Mouse (Mus musculus) embryonic facial prominence, embryonic 14.5 days (tissue): Measurements from ENCODE around the gene Ubl4b. TPM values are rescaled to one million over a fixed set of nuclear protein-coding genes. Genes with fewer than 3 reads are reported as not detected.

Source experiments
- ATAC-seq: fragments of 200-750 bp; cut with Nextera tagmentation; 2 replicates; pipeline ENCODE4 v1.8.0; 2017; ENCODE audit warnings: low read depth, moderate number of reproducible peaks, moderate TSS enrichment
- DNase-seq: peaks from one replicate; pipeline ENCODE4 v3.0.0-alpha.2; 2015; ENCODE audit warnings: low spot score
- H3K27ac ChIP-seq: fragments of 300-500 bp; sonication (generic); replicated peaks from 2 replicates; pipeline ENCODE4 v1.5.1; 2014; ENCODE audit warnings: low read depth, mild to moderate bottlenecking, low read length, moderate library complexity
- H3K27me3 ChIP-seq: fragments of 300-500 bp; sonication (generic); replicated peaks from 2 replicates; pipeline ENCODE4 v1.6.1; 2014; ENCODE audit warnings: low read length; ENCODE audit not compliant: control insufficient read depth, insufficient read depth
- H3K36me3 ChIP-seq: fragments of 300-500 bp; sonication (generic); 2 replicates; pipeline ENCODE4 v1.6.1; 2014; ENCODE audit warnings: low read length, mixed read lengths; ENCODE audit not compliant: control insufficient read depth, insufficient read depth
- H3K4me1 ChIP-seq: fragments of 300-500 bp; sonication (generic); 2 replicates; pipeline ENCODE4 v1.6.1; 2014; ENCODE audit warnings: antibody characterized with exemption, low read length; ENCODE audit not compliant: control insufficient read depth, insufficient read depth
- H3K4me2 ChIP-seq: fragments of 300-500 bp; sonication (generic); 2 replicates; pipeline ENCODE4 v1.6.1; 2014; ENCODE audit warnings: low read depth, mild to moderate bottlenecking, low read length, moderate library complexity, mixed read lengths
- H3K4me3 ChIP-seq: fragments of 300-500 bp; sonication (generic); 2 replicates; pipeline ENCODE4 v1.5.1; 2014; ENCODE audit warnings: low read depth, mild to moderate bottlenecking, low read length
- H3K9ac ChIP-seq: fragments of 300-500 bp; sonication (generic); 2 replicates; pipeline ENCODE4 v1.6.1; 2014; ENCODE audit warnings: low read depth, mild to moderate bottlenecking, low read length, moderate library complexity, mixed read lengths
- H3K9me3 ChIP-seq: fragments of 300-500 bp; sonication (generic); 2 replicates; pipeline ENCODE4 v1.6.1; 2016; ENCODE audit warnings: low read length; ENCODE audit not compliant: control insufficient read depth
- WGBS: fragments of 180-500 bp; shearing (Covaris S2); extraction: QIAGEN DNeasy Blood & Tissue Kit; methylation state at CpG from one replicate; pipeline ENCODE4 v1.1.7; 2014; 5-methylcytosine and 5-hydroxymethylcytosine counted together
- polyA plus RNA-seq: library from polyadenylated mRNA; unstranded; fragments of >200 nt; fragmentation: Nextera tagmentation; extraction: Ambion mirVana; gene quantifications from 2 replicates; pipeline ENCODE4 v1.2.1, GENCODE M21; 2014

The Ubl4b gene
- polyA plus RNA-seq, 1 experiment from 2014 or later = not detected

DNA sequence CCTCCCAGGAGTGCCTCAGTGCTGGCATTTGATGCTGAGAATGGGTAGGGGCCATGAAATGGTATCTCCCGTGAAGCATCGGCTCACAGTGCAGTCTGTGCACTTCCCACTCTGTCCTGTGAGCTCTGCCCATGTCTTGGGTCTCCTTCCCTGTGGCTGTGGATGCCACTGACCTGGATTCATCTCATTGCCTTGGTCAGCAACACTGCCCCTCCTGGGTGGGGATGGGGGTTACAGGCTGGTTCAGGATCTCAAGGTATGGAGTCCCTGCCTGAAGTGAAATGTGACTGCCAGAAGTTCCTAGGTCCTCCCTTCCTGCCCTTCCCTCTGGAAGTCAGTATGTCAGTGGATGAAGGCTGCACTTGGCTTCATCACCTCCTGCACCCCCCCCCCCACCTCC is 7.2 kb upstream of the Ubl4b start:
- Histone ChIP-seq H3K36me3 (no peaks in the 10 kb centered on the region), H3K27me3 (no peaks in the 10 kb centered on the region), H3K4me1 (no peaks in the 10 kb centered on the region), H3K9ac (no peak overlapping the region), H3K27ac (no peak overlapping the region), H3K9me3 (no peaks in the 10 kb centered on the region), H3K4me2 (no peak overlapping the region), H3K4me3 (no peak overlapping the region)
- WGBS = 68% methylated on average over 2 of the region's 2 CpGs
- DNase-seq = no peak
- ATAC-seq = no peak

DNA sequence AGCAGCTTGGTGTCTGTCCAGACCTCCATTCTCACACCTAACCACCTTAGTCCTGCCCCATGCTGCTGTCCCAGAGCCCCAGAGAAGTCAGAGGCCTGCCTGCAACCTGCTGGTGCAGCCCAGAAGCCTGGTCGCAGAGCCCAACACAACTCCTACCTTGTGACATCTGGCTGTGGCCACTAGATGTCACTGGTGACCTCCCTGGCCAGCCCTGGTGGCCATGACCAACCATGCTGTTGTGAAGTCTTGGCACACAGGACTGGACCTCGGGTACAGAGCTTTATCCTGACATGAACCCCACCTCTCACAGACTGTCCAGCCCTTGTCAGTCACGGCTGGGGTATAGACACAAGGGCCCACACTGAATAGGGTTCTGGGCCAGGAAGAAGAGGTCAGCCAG is 4.3 kb upstream of the Ubl4b start:
- DNase-seq = peak; percentile 59
- no peak overlapping the region for H3K4me2 ChIP-seq
- H3K4me1 ChIP-seq = no peaks in the 10 kb centered on the region
- H3K9ac ChIP-seq = no peak overlapping the region
- 12% methylated on average over 3 of the region's 3 CpGs for WGBS
- no peak overlapping the region for H3K4me3 ChIP-seq
- no peaks in the 10 kb centered on the region for H3K36me3 ChIP-seq
- no peaks in the 10 kb centered on the region for H3K9me3 ChIP-seq
- H3K27me3 ChIP-seq = no peaks in the 10 kb centered on the region
- no peak overlapping the region for H3K27ac ChIP-seq
- ATAC-seq = peak; percentile 83

- Histone ChIP-seq H3K9ac (no peak overlapping the region), H3K4me3 (no peak overlapping the region), H3K4me1 (no peaks in the 10 kb centered on the region), H3K27ac (no peak overlapping the region), H3K9me3 (no peaks in the 10 kb centered on the region), H3K27me3 (no peaks in the 10 kb centered on the region), H3K4me2 (no peak overlapping the region), H3K36me3 (no peaks in the 10 kb centered on the region)
- WGBS = 32% methylated on average over 3 of the region's 3 CpGs
- ATAC-seq = peak; percentile 6; the same call in 1 of the 2 replicates
- no peak for DNase-seq
Observed at GRCm38 (mm10) chr3:107558740-107559139, 3.9 kb upstream of the Ubl4b start.

DNA sequence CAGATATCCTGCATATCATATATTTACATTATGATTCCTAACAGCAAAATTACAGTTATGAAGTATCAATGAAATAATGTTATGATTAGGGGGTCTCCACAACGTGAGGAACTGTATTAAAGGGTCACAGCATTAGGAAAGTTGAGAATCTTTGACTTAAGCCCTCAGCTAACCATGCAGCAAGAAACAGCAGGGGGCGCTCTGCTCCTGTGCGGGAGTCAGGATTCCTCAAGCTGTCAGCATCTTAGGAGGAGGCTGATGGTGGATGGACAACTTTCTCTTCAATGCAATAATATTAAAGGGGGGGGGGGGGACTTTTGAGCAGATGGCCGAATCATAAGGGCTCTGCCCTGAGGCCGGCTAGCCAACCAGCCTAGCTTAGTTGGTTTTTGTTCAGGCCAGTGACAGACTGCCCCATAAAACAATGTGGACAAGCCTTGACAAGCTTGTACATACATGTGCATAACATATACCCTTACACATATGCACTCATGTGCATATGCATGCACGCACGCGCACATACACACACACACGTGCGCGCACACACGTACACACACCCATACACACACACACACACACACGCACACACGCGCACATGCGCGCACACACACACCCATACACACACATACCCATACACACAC is 4.3 kb downstream of the Ubl4b start:
- Histone ChIP-seq H3K9me3 (no peaks in the 10 kb centered on the region), H3K27me3 (no peaks in the 10 kb centered on the region), H3K4me2 (no peak overlapping the region), H3K4me3 (no peak overlapping the region), H3K4me1 (no peaks in the 10 kb centered on the region), H3K27ac (no peak overlapping the region), H3K36me3 (no peaks in the 10 kb centered on the region), H3K9ac (no peak overlapping the region)
- DNase-seq (peak; percentile 75), ATAC-seq (no peak)
- WGBS = 73% methylated on average over 17 of the region's 17 CpGs

GRCm38 (mm10) chr3:107546956-107547355 is 7.9 kb downstream of the Ubl4b start:
- Histone ChIP-seq H3K36me3 (no peaks in the 10 kb centered on the region), H3K4me3 (no peak overlapping the region), H3K4me1 (no peaks in the 10 kb centered on the region), H3K27ac (no peak overlapping the region), H3K27me3 (no peaks in the 10 kb centered on the region), H3K9ac (no peak overlapping the region), H3K9me3 (no peaks in the 10 kb centered on the region), H3K4me2 (no peak overlapping the region)
- DNase-seq (no peak), ATAC-seq (no peak)
- 54% methylated on average over 2 of the region's 2 CpGs for WGBS

DNA sequence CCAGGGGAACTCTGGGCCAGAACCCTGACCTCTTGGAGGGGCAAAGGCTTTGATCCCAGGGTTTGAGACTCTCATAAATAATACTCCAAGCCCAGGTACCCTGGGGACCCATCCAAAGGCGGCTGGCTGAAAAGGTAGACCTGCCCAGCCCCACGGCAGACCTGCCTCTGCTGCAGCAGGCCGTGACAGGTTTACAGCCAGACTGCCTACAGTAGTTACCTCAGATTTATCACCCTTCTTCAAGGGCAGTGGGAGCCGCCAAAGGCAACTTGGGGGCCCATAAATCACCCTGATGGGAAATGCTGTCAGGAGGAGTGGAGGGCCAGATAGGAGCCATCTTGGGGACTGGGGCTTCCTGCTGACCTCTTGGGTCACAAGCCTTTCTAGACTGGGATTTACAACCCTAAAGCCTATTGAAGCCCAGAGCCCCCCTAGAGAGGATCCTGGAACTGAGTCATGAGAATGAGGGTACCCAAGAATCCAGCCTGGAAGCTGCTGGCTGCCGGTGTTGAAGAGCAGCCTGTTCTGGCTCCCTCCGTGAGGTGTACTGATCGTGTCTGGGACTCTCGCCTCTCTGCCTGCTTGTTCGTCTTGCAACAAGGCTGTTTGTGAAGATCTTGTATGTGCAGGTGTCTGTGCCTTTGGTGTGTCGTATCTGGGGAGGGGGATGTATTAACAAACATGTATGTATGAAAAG is 9.0 kb downstream of the Ubl4b start:
- H3K9ac ChIP-seq = no peak overlapping the region
- no peaks in the 10 kb centered on the region for H3K36me3 ChIP-seq
- no peak overlapping the region for H3K4me3 ChIP-seq
- H3K4me1 ChIP-seq = no peaks in the 10 kb centered on the region
- H3K27ac ChIP-seq = no peak overlapping the region
- H3K4me2 ChIP-seq = no peak overlapping the region
- ATAC-seq = no peak
- no peak for DNase-seq
- WGBS = 75% methylated on average over 10 of the region's 10 CpGs
- H3K9me3 ChIP-seq = no peaks in the 10 kb centered on the region
- H3K27me3 ChIP-seq = no peaks in the 10 kb centered on the region

GRCm38 (mm10) chr3:107545278-107545677 is 9.6 kb downstream of the Ubl4b start:
- Histone ChIP-seq H3K4me1 (no peaks in the 10 kb centered on the region), H3K9ac (no peak overlapping the region), H3K36me3 (no peaks in the 10 kb centered on the region), H3K27ac (no peak overlapping the region), H3K4me2 (no peak overlapping the region), H3K27me3 (no peaks in the 10 kb centered on the region), H3K9me3 (no peaks in the 10 kb centered on the region), H3K4me3 (no peak overlapping the region)
- WGBS = 75% methylated on average over 5 of the region's 5 CpGs
- DNase-seq = no peak
- no peak for ATAC-seq

- no peaks in the 10 kb centered on the region for H3K36me3 ChIP-seq
- H3K4me2 ChIP-seq = no peak overlapping the region
- no peaks in the 10 kb centered on the region for H3K4me1 ChIP-seq
- DNase-seq (no peak), ATAC-seq (no peak)
- H3K9ac ChIP-seq = no peak overlapping the region
- WGBS = 65% methylated on average over 8 of the region's 8 CpGs
- H3K27me3 ChIP-seq = no peaks in the 10 kb centered on the region
- H3K27ac ChIP-seq = no peak overlapping the region
- H3K9me3 ChIP-seq = no peaks in the 10 kb centered on the region
- no peak overlapping the region for H3K4me3 ChIP-seq
Observed at GRCm38 (mm10) chr3:107543158-107544080, 11.5 kb downstream of the Ubl4b start.
